Mouse (Mus musculus): Measurements from ENCODE around the gene Ldb1.
A peak's percentile ranks its signal among the peaks of the same experiment; 100 is the strongest.
"Not testable (repeated sequence)": the region's sequence is repeated elsewhere in the genome, so short reads cannot be mapped to it uniquely, and the experiment has no call there.

Gene Ldb1

DNA sequence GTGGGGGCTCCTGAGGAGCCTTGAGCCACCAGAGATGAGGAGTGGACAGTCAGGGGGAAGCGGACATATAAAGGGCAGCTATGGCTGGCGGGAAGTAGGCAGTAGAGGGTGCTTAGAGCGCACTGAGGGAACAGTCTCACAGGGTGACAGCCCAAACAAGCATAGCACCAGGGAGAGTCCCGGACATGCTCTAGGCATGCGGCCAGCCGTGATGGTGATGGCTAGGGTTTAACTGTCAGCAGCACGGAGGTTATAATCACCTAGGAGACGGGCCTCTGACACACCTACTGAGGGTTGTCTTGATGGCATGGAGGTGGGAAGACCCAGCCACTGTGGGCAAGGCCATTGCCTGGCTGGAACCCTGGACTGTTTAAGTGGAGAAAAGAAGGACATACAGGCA, 18.4 kb downstream of the Ldb1 start:
- peak in 1 of 2 experiments; percentile 3 for DNase-seq

DNA sequence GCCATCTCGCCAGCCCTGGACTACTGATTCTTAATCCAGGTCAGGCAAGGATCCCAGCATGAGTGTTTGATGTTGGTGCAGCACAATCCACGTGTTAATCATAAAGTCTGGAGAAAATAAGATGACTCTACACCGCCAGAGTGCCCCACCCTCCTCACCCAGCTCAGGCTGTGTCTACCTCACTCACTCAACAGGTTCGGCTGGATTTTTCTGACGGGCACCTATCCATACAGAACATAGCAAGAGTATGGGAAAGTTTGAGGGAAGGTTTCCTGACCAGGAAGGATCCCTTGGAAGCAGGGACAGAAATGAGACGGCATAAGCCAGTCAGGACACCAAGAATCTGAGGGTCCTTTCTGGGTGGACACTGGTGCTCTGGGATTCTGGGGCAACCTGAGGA, 20.1 kb downstream of the Ldb1 start:
- no peak for DNase-seq

DNA sequence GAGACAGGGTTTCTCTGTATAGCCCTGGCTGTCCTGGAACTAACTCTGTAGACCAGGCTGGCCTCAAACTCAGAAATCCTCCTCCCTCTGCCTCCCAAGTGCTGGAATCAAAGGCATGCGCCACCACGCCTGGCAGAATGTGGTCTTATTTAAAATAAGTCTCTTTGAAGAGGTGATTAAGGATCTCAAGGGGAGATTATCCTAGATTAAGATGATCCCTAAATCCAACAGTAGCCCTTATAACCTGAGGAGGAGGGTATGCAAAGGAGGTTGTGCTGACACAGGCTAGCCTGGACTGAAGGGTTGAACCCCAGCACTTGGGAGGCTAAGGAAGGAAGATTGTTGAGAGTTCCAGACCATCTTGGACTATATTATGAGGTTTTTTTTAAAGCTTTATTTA, 29.0 kb downstream of the Ldb1 start:
- no peak for DNase-seq

DNA sequence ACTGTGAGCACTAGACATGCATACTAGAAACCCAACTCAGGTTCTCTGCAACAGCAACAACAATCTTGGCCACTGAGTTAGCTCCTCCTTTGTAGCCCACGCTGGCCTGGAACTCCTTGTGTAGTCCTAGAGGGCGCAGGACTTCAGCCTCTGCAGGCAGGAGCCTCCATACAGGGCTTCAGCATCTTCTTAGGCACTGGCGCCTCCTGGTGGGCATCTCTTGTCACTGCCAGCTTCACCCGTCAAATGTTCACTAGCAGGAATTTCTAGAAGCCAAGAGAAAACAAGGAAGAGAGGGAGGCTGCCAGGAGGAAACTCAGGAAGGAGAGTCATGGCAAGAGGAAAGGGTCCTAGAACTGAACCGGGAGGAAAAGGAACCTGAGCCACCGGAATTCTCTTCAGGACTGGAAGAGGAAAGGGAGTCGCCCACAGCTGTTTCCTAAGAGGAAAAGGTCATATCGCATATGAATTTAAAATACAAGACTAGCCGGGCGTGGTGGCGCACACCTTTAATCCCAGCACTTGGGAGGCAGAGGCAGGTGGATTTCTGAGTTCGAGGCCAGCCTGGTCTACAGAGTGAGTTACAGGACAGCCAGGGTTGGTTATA, 30.3 kb downstream of the Ldb1 start:
- peak; percentile 93 to 94 for DNase-seq

DNA sequence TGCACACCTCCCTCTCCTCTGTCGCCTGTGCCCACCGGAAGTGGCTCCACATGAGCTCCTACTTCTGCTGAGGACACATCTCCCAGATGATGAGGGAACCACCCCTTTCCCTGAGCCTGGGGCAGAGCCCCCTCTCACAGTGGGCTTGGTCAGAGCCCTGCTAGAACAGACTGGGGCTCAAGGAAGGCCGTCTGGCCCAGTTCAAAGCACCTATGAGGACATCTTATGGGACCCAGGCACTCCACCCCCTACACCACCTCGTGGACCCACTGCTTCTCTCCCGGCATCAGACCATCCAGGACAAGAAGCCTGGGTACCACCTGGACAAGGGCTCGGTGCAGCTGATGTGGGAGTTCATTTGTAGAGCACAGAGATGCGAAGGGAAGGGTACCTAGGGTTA, 39.3 kb downstream of the Ldb1 start:
- DNase-seq, result no peak

DNA sequence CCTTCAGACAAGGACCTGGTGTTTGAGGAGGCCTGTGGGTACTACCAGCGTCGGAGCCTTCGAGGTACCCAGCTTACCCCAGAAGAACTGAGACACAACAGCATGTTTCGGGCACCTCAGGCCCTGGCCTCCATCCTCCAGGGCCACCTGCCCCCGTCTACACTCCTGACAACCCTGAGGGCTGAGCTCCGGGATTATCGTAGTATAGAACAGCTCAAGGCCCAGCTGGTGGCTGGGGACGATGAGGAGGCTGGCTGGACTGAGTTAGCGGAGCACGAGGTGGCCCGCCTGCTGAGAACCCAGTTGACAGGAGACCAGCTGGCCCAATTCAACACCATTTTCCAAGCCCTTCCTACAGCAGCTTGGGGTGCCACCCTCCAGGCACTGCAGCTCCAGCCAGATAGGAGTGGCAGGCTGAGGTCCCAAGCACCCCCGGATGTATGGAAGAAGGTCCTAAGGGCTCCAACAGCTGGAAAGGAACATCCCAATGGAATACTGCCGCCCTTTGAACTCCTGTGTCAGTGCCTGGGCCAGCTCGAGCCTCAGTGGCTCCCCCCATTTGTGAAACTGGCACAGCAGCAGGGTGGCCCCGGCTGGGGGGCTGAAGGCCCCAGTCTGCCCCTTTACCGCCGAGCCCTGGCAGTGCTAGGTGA, 40.1 kb downstream of the Ldb1 start:
- peak in 1 of 2 experiments; percentile 31 for DNase-seq

DNA sequence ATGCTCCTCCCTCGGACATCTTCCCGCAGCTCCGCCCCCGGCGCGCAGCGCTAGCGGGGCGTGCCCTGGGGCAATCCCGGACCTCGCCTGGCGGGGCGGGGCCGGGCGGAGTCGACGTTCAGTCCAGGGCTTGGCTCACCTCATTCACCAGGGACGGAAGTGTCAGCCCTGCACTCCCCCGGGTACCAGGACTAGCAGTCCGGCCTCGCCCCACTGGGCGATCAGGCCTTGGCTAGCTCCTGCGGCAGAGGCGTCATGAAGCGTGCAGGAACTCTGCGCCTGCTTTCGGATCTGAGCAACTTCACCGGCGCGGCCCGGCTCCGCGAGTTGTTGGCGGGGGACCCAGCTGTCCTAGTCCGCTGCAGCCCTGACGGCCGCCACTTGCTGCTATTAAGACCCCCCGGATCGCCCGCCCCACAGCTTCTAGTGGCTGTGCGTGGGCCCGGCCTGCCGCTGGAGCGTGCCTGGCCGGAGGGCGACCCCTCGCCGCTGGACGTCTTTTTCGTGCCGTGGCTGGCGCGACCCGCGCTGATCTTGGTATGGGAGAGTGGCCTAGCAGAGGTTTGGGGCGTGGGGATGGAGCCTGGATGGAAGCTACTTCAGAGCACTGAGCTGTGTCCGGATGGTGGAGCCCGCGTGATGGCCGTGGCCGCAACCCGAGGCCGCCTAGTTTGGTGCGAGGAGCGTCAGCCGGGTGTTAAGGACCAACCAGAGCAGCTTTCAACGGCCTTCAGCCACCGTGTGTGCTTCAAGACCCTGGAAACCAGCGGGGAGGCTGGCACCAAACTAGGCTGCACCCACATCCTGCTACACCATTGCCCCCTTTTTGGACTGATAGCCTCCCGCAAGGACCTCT, 41.4 kb downstream of the Ldb1 start, which contains the start of gene Hps6:
Gene Hps6 (plus strand): TSS at position 138 of the 856 bp plus-strand sequence.
- DNase-seq, result peak; percentile 77 to 83

DNA sequence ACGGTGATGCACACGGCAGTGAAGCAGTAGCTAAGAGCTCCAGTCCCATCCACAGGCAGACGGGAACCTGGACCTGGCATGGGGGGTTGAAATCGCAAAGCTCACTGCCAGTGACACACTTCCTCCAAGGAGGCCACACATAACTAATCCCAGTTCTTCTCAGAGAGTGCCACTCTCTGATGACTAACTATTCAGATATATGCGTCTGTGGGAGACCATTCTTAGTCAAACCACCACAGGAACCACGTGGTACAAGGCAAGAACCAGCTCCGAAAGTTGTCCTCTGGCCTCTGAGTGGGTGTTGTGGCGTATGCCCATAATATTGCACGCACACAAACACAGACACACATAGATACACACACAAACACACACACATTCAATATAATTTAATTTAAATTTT, 42.7 kb downstream of the Ldb1 start:
- no peak for DNase-seq

DNA sequence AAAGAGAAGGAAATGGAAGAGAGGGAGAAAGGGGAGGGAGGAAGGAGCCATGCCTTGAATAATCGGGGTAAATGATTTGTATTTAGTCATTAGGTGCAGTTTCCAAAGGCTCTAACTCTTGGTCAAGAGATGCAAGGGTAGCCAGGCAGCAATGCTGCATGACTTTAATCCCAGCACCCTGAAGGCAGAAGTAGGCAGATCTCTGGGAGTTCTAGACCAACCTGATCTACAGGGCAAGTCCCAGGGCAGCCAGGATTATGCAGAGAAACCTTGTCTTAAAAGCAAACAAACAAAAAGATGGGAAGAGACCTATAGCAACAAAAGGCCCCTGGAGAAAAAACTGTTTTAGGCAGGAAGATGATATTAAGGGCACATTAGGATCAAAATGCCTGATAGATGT, 45.6 kb downstream of the Ldb1 start:
- no peak for DNase-seq

DNA sequence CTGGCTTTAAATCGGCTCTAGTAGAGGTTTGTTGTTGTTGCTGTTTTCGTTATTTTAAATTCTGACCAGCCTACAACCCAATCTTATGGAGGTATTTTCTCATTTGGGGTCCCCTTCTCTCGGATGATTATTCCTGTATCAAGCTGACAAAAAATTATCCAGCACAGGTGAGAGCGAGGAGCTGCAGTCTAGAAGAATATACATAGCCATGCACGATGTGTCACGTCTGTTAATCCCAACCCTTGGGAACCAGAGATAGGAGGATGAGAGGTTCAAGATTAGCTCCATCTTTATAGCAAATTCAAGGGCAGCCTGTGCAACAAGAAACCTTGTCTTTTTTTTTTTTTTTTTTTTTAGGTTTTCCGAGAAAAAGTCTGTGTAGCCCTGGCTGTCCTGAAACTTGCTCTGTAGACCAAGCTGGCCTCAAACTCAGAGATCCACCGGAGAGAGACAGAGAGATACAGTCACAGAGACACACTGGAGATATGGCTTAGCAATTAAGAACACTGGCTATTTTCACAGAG, 46.3 kb downstream of the Ldb1 start:
- DNase-seq, result peak in 1 of 2 experiments; percentile 14

DNA sequence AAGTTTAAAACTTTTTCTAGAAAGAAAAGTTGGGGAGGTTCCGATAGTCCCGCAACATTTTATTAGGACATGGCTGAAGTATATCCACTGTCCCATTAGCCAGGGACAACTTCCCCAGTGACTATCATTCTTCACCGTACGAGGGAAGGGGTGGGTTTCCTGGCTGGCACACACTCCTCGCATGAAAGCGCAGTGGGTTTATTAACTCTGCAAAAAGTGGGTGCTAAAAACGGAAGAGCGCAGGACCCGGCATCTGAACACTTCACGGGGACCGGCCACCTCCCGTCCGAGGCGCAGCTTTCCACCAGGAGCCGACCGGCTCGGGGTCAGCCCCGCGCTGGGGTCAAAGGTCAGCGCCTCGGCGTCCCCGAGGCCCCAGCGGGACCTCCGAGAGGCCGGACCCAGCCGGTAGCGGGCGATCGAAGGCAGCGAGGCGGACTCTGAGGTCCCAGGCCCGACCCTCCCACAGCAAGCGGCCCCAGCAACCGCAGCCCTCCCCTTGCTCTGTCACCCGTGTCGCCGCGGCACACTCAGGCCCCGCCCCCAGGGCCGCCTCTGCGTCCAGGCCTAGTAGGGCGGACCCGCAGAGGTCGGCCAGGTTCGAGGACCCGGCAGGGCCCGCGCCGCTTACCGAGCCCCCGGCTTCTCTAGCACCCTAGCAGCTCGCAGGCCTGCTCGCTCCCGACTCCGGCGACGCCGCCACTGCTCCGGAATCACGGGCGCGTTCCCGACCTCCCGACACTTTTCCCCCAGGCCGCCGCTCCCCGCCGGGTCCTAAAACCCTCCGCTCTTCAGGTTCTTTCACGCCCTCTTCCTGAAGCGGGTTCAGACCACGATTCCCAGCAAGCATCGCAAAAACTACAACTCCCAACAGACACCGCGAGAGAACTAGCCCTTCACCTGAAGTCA, 47.0 kb downstream of the Ldb1 start, which contains the start of gene Armh3:
Gene Armh3 (minus strand): TSS at position 704 of the 909 bp plus-strand sequence.
- DNase-seq, result peak; percentile 96 to 97

DNA sequence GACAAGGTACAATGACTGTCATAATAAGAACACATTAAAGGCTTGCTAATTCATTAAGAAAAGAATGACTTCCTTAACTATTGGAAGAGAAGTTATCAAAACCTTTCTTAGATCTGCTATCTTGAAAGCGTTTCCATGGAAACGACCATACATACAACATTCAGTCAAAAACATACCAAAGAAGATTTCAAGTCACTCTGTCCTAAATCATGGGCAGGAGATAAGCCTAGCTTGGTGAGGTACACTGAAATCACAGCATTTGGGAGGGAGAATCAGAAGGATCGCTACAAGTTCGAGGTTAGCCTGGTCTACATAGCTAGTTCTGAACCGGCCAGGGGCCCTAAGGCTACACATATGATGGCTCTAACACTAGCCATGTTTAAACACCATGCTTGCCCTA, 47.6 kb downstream of the Ldb1 start:
- DNase-seq, result no peak

DNA sequence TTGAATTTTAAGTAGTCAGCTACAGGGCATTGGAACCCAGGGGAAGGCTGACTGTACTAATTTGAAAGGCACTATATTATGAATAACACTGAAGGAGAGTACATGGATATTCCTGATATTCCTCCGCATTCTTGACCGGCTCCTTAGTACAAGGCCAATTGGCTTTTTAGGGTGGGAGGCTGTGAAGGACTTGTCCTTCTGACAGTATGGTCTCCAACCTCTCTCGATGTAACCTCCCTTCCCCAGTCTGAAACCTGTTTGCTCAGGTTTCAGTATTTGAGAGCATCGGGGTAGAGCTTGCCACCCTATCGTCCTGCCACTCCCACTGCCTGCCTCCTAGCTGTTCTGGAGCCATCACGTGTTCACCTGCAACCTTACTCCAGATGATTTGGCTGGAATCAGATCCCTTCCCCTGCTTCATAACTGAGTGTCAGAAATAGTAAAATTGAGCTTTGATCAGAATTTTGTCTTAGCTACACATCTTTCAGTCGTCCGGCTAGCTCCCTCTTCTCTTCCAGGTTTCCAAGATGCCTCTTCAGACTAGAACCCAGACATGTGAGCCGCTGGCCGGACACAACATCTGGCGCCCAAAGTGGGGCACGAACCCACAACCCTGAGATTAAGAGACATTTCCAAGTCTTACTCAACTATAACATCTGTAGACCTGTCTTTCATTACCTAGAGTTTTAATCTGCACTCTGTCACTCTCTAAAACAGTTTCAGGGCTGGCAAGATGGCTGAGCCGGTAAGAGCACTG, 50.9 kb downstream of the Ldb1 start:
- no peak for DNase-seq

DNA sequence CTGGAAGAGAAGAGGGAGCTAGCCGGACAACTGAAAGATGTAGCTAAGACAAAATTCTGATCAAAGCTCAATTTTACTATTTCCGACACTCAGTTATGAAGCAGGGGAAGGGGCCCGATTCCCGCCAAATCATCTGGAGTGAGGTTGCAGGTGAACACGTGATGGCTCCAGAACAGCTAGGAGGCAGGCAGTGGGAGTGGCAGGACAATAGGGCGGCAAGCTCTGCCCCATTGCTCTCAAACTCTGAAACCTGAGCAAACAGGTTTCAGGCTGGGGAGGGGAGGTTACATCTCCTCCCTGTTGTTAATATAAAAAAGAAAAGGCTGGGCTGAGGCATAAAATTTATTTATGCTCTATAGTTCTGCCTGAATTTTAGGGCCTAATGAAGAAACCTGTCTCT, 51.6 kb downstream of the Ldb1 start:
- DNase-seq, result not testable (repeated sequence)

DNA sequence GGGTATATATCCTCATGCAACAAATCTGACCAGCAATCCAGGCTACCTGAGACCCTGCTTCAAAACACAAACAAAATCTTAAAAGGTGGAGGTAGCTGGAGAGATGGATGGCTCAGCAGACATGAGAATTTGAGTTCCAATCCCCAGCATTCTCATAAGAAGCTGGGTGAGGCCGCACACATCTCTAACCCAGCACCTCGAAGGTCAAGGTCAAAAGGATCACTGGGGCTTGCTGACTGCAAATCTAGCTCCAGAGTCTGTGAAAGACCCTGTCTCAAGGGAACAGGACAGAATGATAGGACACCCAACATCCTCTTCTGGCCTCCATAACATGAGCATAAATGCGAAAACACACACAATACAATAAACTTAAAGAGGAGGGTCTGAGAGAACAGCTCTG, 53.8 kb downstream of the Ldb1 start:
- DNase-seq, result no peak

DNA sequence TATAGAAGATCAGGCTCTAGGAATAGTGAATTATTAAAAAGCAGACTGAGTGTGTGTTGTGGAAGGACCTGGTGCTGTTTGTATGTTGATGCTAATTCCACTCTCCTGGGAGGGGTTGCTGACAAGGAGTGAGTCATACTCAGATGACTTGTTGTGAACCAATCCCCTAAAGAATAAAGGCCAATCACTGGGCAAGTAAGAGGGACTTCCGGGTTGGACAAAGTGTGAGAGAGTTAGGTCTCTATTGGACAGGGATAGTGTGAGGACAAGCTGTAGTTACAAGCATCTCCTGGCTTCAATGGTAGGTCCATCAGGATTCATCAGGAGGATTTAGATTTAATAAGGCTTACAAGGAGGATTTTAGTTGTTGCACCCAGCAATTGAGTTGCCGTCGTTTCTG, 56.8 kb downstream of the Ldb1 start:
- DNase-seq, result no peak

DNA sequence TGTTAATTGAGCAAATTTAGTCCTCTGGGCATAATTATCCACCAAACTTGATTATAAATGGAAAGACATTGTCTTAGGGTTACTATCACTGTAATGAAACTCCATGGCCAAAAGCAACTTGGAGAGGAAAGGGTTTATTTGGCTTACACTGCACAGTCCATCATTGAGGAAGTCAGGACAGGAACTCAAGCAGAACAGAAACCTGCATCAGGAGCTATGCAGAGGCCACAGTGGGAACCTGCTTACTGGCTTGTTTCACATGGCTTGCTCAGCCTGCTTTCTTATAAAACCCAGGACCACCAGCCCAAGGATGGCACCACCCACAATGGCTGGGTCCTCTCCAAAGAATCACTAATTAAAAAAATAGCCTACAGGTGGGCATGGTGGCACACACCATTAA, 60.6 kb downstream of the Ldb1 start:
- no peak for DNase-seq
